Mouse (Mus musculus): ENCODE results near the gene Mrpl17. TPM values are rescaled to one million over a fixed set of nuclear protein-coding genes. Genes with fewer than 3 reads are reported as not detected.

Mrpl17 gene
- polyA plus RNA-seq, 2 experiments, result 307 to 337 TPM

DNA sequence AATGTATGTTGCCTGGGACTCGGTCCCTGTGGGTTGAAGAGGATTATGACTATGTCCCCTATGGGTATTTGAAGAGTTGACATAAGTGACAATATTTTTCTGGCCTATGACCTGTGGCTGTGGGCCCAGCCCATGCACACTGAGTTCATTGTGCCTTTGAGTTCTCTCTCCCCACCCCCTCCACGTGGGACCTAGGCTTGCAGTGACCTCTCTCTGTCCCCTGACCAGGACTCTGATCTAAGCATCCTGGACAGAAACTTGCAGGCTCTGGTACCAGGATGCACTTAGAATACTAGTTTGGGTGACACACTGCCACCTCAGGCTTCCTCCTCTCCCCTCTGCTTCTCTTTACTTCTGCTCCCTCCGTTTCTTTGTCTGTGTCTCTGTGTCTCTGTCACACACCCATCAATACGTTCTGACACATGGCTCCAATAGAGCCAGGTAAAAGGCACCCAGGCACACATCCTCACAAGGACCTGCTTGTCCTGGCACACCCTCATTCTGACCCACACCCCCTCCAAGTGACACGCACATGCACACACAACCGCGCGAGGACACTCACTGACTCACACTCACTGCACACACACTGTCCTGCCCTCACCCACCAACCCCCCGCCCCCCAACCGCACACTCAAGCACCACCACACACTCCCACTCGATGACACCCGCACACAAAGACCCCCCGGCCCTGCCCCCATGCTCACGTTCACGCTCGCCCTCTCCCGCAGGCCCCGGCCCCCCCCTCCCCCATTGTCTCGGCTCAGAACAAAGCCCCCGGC, 24.2 kb downstream of the Mrpl17 start:
- Histone ChIP-seq H3K9me3 (ENCODE audit: control insufficient read depth, low read length) (no peaks in the 10 kb centered on the region), H3K4me2 (replicated peaks; ENCODE audit: low read depth, low read length, severe bottlenecking) (peak overlapping the region; percentile 81), H3K9ac (ENCODE audit: low read depth, low read length, severe bottlenecking) (peak overlapping the region; percentile 99), H3K27ac (replicated peaks; ENCODE audit: low read depth, low read length) (peak overlapping the region; percentile 93), H3K4me3 (replicated peaks; ENCODE audit: low read length) (peak overlapping the region; percentile 98), H3K27me3 (ENCODE audit: control insufficient read depth, insufficient read depth, low read length) (no peaks in the 10 kb centered on the region), H3K36me3 (ENCODE audit: control insufficient read depth, insufficient read depth, low read length) (peaks cover 27% of the 10 kb centered on the region), H3K4me1 (ENCODE audit: control insufficient read depth, insufficient read depth, low read length) (peaks cover 19% of the 10 kb centered on the region)
- no peak for TF ChIP-seq POLR2A (IDR thresholded peaks at IDR 0.05; ENCODE audit: borderline replicate concordance, extremely low read depth, insufficient read depth, insufficient read length)
- ATAC-seq (ENCODE audit: low FRiP score, low read depth) (peak; percentile 64), DNase-seq (ENCODE audit: low spot score) (no peak)
- 5% methylated on average over 17 of the region's 20 CpGs for WGBS

- peaks cover 19% of the 10 kb centered on the region for H3K4me1 ChIP-seq (ENCODE audit: control insufficient read depth, insufficient read depth, low read length)
- 0 out of 2 replicates have a peak overlapping the region, but pooled peaks have one; percentile 0 for H3K4me3 ChIP-seq (replicated peaks; ENCODE audit: low read length)
- 22% methylated on average over 4 of the region's 4 CpGs for WGBS
- H3K9me3 ChIP-seq (ENCODE audit: control insufficient read depth, low read length), result no peaks in the 10 kb centered on the region
- no peak for TF ChIP-seq POLR2A (IDR thresholded peaks at IDR 0.05; ENCODE audit: borderline replicate concordance, extremely low read depth, insufficient read depth, insufficient read length)
- H3K27ac ChIP-seq (replicated peaks; ENCODE audit: low read depth, low read length), result no peak overlapping the region
- peak overlapping the region; percentile 26; the same call in 1 of the 2 replicates for H3K4me2 ChIP-seq (replicated peaks; ENCODE audit: low read depth, low read length, severe bottlenecking)
- DNase-seq (ENCODE audit: low spot score) (no peak), ATAC-seq (ENCODE audit: low FRiP score, low read depth) (no peak)
- no peaks in the 10 kb centered on the region for H3K27me3 ChIP-seq (ENCODE audit: control insufficient read depth, insufficient read depth, low read length)
- H3K36me3 ChIP-seq (ENCODE audit: control insufficient read depth, insufficient read depth, low read length), result peaks cover 47% of the 10 kb centered on the region
- H3K9ac ChIP-seq (ENCODE audit: low read depth, low read length, severe bottlenecking), result peak overlapping the region; percentile 28; the same call in 1 of the 2 replicates
Measured at GRCm38 (mm10) chr7:105784556-105784955, 26.3 kb downstream of the Mrpl17 start.

- WGBS, result 47% methylated on average over 4 of the region's 4 CpGs
- Histone ChIP-seq H3K4me2 (replicated peaks; ENCODE audit: low read depth, low read length, severe bottlenecking) (no peak overlapping the region), H3K4me3 (replicated peaks; ENCODE audit: low read length) (no peak overlapping the region)
Measured at GRCm38 (mm10) chr7:105783861-105784260, 27.0 kb downstream of the Mrpl17 start.

DNA sequence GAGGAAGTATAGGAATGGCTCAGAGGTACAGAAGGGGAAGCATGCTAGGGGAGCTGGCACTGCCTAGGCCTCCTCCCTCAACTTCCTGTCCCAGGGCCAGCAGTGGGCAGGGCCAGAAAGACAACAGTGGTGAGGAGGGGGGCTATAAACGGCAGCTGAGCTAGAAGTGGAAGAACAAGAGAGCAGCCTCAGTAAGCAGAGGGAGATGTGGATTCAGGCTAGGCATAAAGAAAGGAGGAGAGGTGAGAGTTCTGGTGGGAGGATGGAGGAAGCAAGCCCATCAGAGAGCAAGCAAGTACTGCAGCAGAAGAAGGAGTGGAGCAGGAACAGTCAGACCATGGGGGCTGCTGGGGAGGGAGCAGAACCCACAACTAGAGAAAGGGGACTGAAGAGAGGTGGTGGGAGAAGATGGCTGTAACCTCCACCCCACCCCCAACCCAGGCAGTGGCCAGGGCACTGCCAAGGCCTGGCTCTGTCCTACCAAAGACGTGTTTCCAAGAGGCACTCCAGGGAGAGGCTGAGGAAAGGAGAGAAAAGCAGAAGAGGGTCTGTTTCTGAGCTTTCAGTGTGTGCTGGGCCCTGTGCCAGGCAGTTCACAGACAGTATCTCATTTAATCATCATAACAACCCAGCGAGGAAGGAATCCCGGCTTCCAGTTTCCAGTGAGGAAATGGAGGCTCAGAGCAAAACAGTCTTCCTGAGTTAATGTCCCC, 32.2 kb downstream of the Mrpl17 start:
- Histone ChIP-seq H3K9me3 (ENCODE audit: control insufficient read depth, low read length) (no peaks in the 10 kb centered on the region), H3K9ac (ENCODE audit: low read depth, low read length, severe bottlenecking) (peak overlapping the region; percentile 48), H3K27ac (replicated peaks; ENCODE audit: low read depth, low read length) (peak overlapping the region; percentile 94), H3K4me1 (ENCODE audit: control insufficient read depth, insufficient read depth, low read length) (peaks cover 25% of the 10 kb centered on the region), H3K27me3 (ENCODE audit: control insufficient read depth, insufficient read depth, low read length) (no peaks in the 10 kb centered on the region), H3K4me3 (replicated peaks; ENCODE audit: low read length) (peak overlapping the region; percentile 41), H3K4me2 (replicated peaks; ENCODE audit: low read depth, low read length, severe bottlenecking) (peak overlapping the region; percentile 79), H3K36me3 (ENCODE audit: control insufficient read depth, insufficient read depth, low read length) (peaks cover 51% of the 10 kb centered on the region)
- no peak for TF ChIP-seq POLR2A (IDR thresholded peaks at IDR 0.05; ENCODE audit: borderline replicate concordance, extremely low read depth, insufficient read depth, insufficient read length)
- ATAC-seq (ENCODE audit: low FRiP score, low read depth), result peak; percentile 88
- 9% methylated on average over 4 of the region's 4 CpGs for WGBS
- peak; percentile 73 for DNase-seq (ENCODE audit: low spot score)

More at GRCm38 (mm10) chr7:105783861-105784260, 27.0 kb downstream of the Mrpl17 start:
- ATAC-seq (ENCODE audit: low FRiP score, low read depth) (no peak), DNase-seq (ENCODE audit: low spot score) (no peak)
- H3K9me3 ChIP-seq (ENCODE audit: control insufficient read depth, low read length), result no peaks in the 10 kb centered on the region
- peaks cover 47% of the 10 kb centered on the region for H3K36me3 ChIP-seq (ENCODE audit: control insufficient read depth, insufficient read depth, low read length)
- H3K27me3 ChIP-seq (ENCODE audit: control insufficient read depth, insufficient read depth, low read length), result no peaks in the 10 kb centered on the region
- H3K27ac ChIP-seq (replicated peaks; ENCODE audit: low read depth, low read length), result no peak overlapping the region
- no peak for TF ChIP-seq POLR2A (IDR thresholded peaks at IDR 0.05; ENCODE audit: borderline replicate concordance, extremely low read depth, insufficient read depth, insufficient read length)
- H3K4me1 ChIP-seq (ENCODE audit: control insufficient read depth, insufficient read depth, low read length), result peaks cover 26% of the 10 kb centered on the region
- H3K9ac ChIP-seq (ENCODE audit: low read depth, low read length, severe bottlenecking), result no peak overlapping the region

GRCm38 (mm10) chr7:105777797-105778552, 32.9 kb downstream of the Mrpl17 start:
- H3K4me2 ChIP-seq (replicated peaks; ENCODE audit: low read depth, low read length, severe bottlenecking), result peak overlapping the region; percentile 79
- TF ChIP-seq POLR2A (IDR thresholded peaks at IDR 0.05; ENCODE audit: borderline replicate concordance, extremely low read depth, insufficient read depth, insufficient read length), result no peak
- peak overlapping the region; percentile 48 for H3K9ac ChIP-seq (ENCODE audit: low read depth, low read length, severe bottlenecking)

More at GRCm38 (mm10) chr7:105777797-105778552, 32.9 kb downstream of the Mrpl17 start:
- H3K9me3 ChIP-seq (ENCODE audit: control insufficient read depth, low read length), result no peaks in the 10 kb centered on the region
- peaks cover 46% of the 10 kb centered on the region for H3K36me3 ChIP-seq (ENCODE audit: control insufficient read depth, insufficient read depth, low read length)
- 13% methylated on average over 13 of the region's 13 CpGs for WGBS
- peaks cover 25% of the 10 kb centered on the region for H3K4me1 ChIP-seq (ENCODE audit: control insufficient read depth, insufficient read depth, low read length)
- ATAC-seq (ENCODE audit: low FRiP score, low read depth) (peak; percentile 95), DNase-seq (ENCODE audit: low spot score) (peak; percentile 87)
- peak overlapping the region; percentile 94 for H3K27ac ChIP-seq (replicated peaks; ENCODE audit: low read depth, low read length)
- no peaks in the 10 kb centered on the region for H3K27me3 ChIP-seq (ENCODE audit: control insufficient read depth, insufficient read depth, low read length)
- H3K4me3 ChIP-seq (replicated peaks; ENCODE audit: low read length), result peak overlapping the region; percentile 41
